ENCODE assay signal across 8 mouse cellular contexts in the genomic region with DNA sequence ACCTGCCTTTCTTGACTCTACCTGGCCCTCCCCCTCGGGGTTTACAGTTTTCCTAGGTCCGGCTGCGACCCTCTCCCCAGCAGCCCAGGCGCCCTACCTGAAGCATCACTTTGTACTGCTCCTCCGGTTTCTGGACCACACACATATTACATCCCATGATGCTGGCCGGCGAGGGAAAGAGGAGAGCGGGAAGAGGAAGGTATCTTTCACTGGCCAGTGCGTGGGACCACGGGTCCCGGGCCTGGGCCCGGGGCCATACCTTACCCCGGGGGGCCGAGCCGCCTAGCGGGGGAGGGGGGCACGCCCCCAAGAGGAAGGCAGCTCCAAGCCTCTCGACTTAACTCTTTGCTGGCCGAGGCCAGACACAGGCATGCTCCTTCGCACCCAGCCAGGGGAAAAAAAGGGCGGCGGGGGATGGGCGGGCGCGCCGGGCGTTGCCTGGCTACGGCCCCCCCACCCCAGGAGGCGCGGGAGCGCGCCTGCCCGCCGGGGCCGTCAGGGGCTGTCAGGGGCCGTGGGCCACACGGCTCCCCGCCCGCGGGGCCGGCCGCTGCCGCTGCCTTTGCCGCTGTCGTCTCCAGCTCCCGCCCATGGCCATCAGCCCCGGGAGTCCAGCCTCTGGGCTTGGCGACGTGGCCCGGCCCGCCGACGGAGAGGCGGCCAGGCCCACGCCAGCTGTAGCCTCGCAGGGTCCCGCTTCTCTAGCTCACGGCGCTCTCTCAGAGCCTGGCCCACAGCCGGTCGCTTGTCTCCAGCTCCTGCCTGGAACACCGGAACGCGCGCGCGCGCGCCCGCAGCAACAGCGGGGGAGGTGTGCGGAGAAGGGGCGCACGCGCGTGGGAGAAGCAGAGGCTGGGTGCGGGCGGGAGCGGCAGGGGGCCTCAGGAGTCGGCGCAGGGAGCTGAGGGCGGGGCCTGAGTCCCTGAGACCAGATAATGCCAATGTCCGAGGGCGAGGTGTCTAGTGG. TPM values are rescaled to one million over a fixed set of nuclear protein-coding genes. Genes with fewer than 3 reads are reported as not detected.
DNase-seq lines count a peak whose midpoint lies in the region; ATAC-seq lines count a peak whose summit lies in the region.

A gene (minus strand): TSS at position 785 of the 967 bp plus-strand sequence.

- H3K9me3 ChIP-seq in hindbrain, embryonic 16.5 days (ENCODE audit: control insufficient read depth, low read length), result no peaks in the 10 kb centered on the region

- no peaks in the 10 kb centered on the region for H3K36me3 ChIP-seq in hindbrain, embryonic 16.5 days (ENCODE audit: control insufficient read depth, insufficient read depth, low read length)

- peak within 1 kb of the TSS; percentile 85 for H3K9ac ChIP-seq in hindbrain, embryonic 16.5 days (ENCODE audit: low read depth, low read length)

- H3K4me1 ChIP-seq in hindbrain, embryonic 16.5 days (ENCODE audit: control insufficient read depth, insufficient read depth, low read depth, low read length), result 0 out of 2 replicates have a peak, but pooled peaks cover 3% of the 10 kb centered on the region

- H3K4me2 ChIP-seq in hindbrain, embryonic 16.5 days (ENCODE audit: low read length), result peak within 1 kb of the TSS; percentile 65

- peak; percentile 64 for DNase-seq in R1 (ENCODE audit: low read depth, low spot score)
- peak; percentile 85 for DNase-seq in cerebellum, postnatal 10 days
- DNase-seq in frontal cortex, postnatal 25 days (ENCODE audit: low spot score in 2 of 2), result peak; percentile 10 to 14
- DNase-seq in left cerebral cortex, adult 9 months (ENCODE audit: low spot score in 2 of 2), result peak; percentile 11 to 36
- peak; percentile 61 for DNase-seq in mesoderm, embryonic 11.5 days (ENCODE audit: low read depth, low spot score)
- DNase-seq in skeletal muscle tissue, adult 2 months (ENCODE audit: low read depth, low spot score), result peak; percentile 3

- 15% methylated on average over 59 of the region's 84 CpGs for WGBS in hindbrain, embryonic 16.5 days

- H3K27me3 ChIP-seq in hindbrain, embryonic 16.5 days (replicated peaks; ENCODE audit: control insufficient read depth, insufficient read depth, low read length), result no peaks in the 10 kb centered on the region

- peak; percentile 92 for ATAC-seq in hindbrain, embryonic 16.5 days
- no peak for ATAC-seq in megakaryocyte-erythroid progenitor cell, adult 5-6 weeks (replicated peaks; ENCODE audit: low FRiP score, low TSS enrichment, poor library complexity, severe bottlenecking)

- H3K27ac ChIP-seq in hindbrain, embryonic 16.5 days (ENCODE audit: low read depth, low read length), result peak within 1 kb of the TSS; percentile 93

- peak within 1 kb of the TSS; percentile 66 for H3K4me3 ChIP-seq in hindbrain, embryonic 16.5 days (ENCODE audit: low read length)

RNA-seq across cellular contexts. Expression of the gene that starts here (rescaled TPM):
- 3.1 and 4.0 TPM in 2 replicates for polyA plus RNA-seq in hindbrain, embryonic 16.5 days (2015; fragmentation: Nextera tagmentation; extraction: Ambion mirVana)
- 0.31 TPM in 1 of 2 replicates, not detected in the other for total RNA-seq in megakaryocyte-erythroid progenitor cell, adult 5-6 weeks (2014; fragmentation: Nextera tagmentation)
- 0.30 TPM in 1 of 2 replicates, not detected in the other for total RNA-seq in megakaryocyte-erythroid progenitor cell, adult 5-6 weeks (2017)

Comparison
In these comparisons a context has a peak if more than half of its experiments do, and no peak if none do; other contexts are left out.
1. DNase-seq: peak in every context shown above with its lines; median percentile 85 in cerebellum, postnatal 10 days; 64 in R1; 61 in mesoderm, embryonic 11.5 days; 24 in left cerebral cortex, adult 9 months; 12 in frontal cortex, postnatal 25 days; 3 in skeletal muscle tissue, adult 2 months.